Mouse (Mus musculus) NIH3T3 (cell line): ENCODE results near the gene Cd47.
"Not testable (repeated sequence)": the region's sequence is repeated elsewhere in the genome, so short reads cannot be mapped to it uniquely, and the experiment has no call there.

Source experiments
- DNase-seq: peaks from one replicate; pipeline ENCODE4 v3.0.0-alpha.2; 2012; ENCODE audit warnings: low read depth

Cd47 gene

DNA sequence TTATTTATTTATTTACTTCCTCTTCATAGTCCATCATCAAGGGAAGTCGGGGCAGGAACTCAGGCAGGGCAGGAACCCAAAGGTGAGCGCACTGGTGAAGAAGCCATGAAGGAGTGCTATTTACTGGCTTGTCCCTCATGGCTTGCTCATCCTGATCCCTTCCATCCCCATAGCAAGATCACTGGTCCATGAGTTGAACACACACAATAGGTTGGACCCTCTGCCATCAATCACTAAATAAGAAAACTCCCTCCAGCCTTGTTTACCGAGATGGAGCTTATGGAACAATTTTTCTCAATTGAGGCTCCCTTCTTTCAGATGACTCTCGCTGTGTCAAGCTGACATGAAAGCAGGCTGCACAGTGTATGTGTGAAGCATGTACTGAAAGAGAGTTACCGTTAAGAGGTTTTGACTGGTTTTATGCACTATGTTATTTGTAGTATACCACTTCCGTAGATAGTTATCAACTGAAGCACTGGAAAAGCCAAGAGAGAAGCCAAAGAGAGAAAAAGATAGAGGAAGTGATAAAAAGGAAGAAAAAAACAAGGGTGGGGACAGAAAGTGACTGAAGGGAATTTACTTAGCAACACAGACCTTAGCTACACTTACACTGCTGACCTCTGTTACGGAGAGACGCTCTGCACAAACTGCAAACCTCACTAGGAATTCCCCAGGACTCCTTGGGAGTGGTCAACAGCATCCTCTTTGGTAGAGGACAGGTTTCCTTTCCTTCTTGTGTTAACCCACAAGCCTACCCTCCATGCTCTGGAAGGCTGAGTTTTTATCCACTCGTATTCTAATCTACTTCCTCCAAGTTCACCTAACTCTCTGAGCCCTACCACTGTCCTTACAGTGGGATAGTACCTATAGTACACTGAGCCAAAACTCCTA lies 9.5 kb upstream of the Cd47 start:
- no peak for DNase-seq

DNA sequence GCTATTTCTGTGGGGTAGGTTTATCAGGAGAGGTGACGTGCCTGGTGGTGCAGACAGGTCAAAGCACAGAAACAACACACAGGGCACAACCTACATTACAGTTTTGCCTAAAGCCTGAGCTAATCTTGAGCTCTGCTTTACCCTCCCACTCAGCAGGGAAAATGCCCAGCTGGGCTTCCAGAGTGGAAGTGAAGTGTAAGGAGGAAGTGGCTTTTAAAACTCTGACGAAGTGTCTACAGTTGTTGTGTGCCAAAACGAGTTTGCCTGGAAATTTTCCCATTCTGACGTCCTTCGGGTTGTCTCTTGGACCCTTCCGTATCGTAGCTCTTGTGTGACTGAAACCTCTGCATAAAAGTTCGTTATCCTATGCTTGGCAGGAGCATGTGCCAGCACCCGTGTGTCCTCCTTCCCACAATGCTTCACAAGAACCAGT lies 7.9 kb upstream of the Cd47 start:
- DNase-seq = no peak

DNA sequence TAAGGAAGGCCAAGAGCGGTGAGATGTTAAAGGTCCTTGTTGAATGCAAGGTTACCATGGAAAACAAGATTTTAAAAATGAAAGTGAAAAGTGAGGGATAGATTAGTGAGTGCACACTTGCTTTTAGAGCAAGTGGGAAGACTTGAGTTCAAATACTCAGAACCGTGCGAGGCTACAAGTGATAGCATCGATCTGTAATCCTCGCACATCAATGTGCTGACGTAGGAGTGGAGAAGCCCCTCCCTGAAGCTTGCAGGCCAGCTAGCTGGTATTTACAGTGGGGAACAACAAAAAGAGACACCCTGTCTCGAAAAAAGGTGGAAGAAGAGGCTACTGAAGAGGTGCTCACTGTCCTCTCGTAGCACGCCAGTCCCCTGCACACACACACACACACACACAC lies 6.7 kb upstream of the Cd47 start:
- no peak for DNase-seq

DNA sequence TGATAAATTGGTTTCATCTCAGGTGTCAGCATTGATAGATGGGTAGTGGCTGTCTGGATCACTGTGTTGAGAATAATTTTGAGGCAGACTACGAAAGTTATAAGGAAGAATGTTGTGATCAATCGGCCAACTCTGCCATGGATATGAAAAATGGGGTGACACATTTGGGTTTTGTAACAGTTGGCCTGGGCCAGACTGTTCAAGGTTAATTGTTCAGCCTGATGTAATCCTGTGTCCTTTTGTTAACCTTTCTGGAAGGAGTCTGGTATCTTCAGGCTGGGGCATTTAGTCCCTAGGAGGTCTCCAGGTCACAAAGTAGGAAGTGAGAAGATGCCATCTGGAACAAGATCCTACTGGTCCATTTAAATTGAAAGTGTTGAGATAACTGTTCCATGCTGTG lies 4.1 kb upstream of the Cd47 start:
- DNase-seq = no peak

DNA sequence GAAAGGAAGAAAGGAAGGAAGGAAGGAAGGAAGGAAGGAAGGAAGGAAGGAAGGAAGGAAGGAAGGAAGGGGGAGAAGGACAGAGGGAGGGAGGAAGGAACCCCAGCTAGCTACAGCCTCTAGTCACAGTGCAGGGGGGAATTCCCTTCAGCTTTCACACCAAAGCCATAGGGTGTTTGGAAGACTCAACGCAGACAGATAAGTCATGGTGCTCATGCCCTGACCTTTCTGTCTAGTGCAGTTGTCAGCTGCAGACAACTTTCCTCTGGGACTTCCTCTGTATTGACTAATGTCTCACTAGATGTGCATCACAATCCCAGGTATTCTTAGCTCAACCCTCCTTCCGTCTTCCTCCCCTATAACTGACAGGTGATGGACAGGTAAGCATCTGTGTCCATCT lies 3.4 kb upstream of the Cd47 start:
- no peak for DNase-seq

DNA sequence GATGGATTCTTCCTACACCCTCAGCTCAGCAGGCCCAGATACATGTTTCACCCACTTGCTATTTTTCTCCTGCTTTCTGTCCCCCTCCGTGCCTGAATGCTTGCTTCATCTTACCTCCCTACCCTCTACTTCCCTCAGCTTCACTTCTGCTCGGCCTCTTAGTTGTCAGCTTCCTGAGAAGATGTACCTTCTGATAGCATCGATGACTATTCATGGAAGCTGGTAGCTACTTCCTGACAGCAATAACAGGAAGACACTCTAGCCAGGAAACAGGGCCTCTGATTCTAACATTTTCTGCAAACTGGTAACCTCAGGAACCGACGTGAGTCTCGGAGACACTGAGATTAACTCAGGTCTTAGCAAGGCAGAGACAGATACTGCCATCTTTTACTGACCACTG lies 1.5 kb upstream of the Cd47 start:
- no peak for DNase-seq

DNA sequence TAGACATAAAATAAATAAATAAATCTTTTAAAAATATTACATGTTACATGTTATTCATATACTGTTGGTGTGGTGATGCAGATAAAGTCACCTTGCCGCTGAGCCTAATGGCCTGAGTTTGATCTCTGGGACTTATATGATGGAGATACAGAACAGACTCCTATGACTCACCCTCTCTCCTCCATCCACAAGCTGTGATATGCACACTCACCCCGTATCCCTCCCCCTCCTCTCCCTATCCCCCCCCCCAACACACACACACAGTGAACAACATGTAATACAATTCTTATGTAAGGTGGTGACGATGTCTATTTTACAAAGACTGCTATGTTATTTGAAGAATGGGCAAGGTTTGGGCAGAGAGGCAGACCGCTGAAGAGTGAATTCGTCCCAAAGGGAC lies 663 bp downstream of the Cd47 start:
- no peak for DNase-seq

DNA sequence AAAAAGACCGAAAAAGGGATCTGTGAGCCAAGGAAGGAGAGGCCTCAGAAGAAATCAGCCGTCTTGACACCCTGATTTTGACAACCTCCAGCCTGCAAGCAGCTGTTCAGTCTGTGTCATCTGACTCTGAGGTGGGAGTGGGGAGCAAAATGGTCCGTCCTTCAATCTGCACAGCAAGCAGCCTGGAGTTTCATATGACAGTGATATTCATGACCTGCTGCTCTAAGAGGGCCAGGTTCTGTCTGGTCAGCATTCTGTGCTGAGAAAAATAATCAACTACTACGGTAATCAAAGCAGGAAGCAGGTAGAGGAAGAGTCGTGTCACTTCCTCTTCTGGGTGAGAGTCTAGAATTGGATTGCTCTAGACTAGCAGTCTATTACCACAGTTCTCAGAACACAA lies 1.1 kb downstream of the Cd47 start:
- no peak for DNase-seq

DNA sequence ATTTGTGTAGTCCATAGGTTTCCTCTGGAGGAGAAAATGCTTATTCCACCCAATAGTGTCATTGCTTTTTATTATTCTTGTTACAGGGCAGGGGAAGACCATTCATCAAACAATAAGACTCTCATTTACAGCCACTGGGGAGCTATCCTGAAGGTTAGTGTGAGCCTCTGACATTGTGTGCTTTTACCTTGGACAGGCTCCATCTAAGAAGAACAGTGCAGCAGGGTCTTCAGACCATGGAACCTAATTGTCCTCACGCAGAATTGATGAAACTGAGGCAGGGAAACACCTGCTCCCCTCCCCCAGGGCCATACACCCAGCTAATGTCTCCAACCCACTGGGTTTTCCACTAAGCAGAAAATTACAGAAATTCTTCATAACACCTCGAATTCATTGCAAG lies 2.7 kb downstream of the Cd47 start:
- DNase-seq = no peak

DNA sequence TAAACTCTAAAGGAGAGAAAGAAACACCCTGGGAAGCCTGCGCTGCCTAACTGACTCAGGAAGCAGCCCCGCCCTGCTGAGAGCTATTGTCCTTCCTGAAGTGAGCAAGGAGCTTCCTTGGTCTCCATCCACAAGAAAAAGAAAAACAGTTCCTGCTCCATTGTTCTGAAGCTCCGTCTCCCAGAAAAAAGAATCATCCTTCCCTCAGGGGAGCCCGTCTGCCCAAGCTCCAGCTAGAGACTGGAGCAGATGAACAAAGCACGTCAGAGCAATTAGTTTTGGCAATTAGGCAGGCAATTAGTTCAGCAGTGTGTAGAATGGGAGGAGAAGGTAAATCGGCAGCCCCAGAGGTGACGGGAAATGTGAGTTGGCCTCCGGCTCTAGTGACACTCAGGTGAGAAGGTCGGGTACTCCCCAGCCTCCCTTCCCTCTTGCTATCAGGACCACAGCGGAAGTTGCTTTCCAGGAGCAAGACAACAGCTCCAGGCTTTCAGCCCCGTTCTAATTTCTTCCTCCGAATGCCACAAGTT lies 3.7 kb downstream of the Cd47 start:
- DNase-seq = no peak

DNA sequence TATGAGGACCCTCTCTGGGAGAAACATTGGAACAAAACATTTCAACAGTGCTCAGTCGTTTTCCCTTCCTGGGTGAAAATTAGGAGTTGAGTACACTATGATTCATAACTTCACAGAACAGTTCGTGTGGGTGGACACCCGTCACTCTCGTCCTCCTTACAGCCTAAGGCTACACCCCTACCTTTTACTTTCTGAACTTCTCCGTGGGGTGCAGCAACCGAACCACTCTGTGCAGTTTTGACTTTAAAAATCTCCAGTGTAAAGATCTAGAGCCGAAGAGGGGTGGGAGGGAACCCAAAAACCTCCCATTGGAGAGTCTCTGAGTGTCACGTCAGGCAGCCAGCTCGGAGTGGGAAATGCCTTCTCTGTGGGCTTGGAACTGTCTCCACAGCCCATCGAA lies 6.6 kb downstream of the Cd47 start:
- no peak for DNase-seq

DNA sequence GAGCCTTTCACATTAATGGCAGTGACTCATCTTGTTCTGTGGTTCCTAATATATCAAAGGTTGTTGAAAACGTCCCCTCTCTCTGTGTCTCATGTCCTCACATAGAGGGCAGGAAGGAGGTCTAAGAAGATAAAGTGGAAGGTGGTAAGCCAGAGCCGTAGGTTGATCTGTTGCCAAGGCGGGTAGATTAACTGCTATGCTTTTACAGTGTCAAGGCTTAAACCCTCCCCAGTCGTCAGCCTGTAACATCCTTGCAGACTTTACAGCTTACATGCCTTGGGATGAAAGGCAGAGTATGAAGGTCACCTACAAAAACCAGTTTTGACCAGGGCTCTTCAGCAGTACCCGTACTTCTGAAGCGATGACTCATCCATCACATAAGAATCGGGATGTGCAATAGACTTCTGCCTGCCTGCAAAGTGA lies 7.1 kb downstream of the Cd47 start:
- DNase-seq = peak; percentile 5

DNA sequence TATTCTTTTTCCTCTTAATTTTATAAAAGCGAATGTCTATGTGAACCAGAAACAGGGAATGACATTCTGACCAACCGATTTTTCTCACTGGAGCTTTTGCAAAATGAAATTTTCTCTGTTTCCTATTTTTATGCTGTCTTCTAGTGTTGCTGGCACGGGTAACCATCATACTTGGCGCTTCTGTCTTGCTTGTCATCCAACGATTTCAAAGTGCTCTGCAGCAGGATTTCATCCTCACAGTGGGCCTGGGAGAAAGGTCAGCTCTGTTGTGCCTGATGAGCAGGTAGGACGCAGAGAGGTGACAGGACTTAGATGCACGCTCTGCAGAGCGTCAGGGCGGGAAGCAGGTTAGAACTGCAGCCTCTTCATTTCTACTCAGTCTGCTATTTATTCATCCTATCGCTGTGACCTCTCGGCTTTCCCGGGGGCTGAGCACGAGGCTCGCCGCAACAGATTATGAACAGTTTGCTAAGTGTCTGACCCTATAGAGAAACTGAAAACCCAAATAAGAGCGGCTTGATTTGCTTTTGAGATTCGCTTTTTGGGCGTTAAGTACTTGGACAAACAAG lies 7.6 kb downstream of the Cd47 start:
- DNase-seq = no peak

DNA sequence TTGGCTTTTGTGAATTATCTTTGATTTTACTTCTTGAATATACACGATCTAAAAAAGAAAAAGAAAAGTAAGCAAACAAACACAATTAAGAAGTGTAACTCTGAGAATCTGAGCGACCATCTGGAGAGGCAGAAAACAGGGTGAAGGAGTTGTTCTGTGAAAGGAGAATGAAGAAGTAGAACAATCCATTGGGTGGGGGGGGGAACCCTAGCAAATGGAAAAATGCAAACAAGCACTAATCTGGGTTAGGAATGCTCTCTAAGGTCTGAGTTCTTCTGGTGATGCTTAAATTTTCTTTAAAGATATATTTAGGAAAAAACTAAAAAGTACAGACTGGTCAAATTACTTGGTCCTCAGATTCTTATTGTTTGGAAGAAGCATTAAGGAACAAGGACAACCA lies 11.6 kb downstream of the Cd47 start:
- DNase-seq = no peak

DNA sequence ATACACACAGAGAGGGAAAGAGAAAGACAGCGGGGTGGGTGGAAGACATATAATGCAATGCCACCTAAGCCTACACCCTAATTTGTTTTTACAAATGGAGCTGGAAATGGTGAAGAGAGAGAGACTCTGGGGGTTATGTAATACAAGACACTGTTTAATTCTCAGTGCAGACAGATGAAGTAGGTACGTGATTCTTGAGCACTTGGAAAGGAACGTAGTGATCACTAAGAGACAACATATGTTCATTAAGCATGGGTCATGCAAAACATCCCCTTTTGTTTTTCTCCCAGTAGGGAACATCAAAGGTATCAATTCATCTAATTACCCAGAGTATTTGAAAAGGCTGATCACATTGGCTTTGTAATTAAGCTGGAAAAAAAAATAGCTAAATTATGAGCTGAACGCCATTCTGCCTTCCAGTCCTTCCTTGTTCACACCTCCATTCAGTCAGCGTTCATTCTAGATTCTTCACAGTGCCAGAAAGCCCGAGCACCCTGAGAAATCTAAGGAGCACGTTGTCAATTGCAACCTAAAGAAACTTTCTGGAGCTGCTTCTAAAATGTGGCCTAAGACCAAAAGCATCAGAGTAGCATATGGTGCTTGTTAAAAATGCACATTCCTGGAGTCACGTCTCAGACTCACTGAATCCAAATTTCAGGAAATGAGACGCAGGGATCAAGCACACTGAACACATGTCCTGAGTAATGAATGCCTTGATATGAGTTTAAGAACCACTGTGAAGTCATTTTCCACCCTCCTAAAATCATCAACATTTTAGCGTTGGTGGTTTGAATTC lies 12.7 kb downstream of the Cd47 start:
- peak; percentile 71 for DNase-seq

DNA sequence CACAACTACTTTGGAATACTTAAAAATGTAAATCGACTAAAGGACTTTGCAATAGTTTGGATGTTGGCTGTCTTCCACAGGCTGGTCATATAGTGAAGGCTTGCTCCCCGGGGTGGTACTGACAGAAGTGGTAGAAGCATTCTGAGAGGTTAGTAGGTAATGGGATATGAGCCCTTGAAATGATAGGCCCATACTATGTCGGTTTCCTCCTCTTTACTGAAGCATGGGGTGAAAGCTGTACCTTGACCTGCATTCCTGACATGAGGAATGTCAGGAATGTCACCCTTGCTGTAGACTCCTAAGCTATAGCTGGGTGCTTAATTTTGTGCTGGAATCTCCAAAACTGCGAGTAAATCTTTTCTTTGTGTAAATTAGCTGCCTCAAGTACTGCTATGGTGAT lies 14.1 kb downstream of the Cd47 start:
- DNase-seq = peak; percentile 5

DNA sequence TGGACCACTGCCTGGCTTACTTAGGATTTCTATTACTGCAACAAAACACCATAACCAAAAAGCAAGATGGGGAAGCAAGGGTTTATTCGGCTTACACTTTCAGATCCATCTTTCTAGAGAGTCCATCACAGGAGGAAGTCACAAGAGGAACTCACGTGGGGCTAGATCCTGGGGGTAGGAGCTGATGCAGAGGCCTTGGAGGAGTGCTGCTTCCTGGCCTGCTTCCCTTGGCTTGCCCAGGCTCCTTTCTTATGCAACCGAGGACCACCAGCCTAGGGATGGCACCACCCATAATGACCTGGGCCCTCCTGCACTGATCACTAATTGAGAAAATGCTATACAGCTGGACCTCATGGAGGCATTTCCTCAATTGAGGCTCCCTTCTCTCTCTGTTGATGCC lies 16.6 kb downstream of the Cd47 start:
- DNase-seq = no peak

DNA sequence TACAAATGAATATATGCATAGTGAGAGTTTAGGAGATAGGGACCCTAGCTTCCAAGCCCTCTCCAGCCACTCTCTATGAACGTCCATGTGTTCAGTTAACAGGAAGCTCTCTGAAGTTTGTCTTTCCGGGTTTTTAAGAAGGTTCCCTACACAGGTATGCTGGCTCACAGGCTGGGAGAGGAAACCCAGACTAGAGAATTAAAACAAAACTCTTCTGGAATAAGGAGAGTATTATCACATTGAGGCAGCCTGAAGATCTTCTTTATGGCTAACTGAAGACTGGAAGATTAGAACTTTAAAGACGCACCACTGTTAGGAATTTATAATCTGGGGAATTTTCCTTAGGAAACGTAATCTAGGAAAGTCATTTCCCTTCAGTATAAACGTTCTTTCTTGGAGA lies 17.8 kb downstream of the Cd47 start:
- no peak for DNase-seq

DNA sequence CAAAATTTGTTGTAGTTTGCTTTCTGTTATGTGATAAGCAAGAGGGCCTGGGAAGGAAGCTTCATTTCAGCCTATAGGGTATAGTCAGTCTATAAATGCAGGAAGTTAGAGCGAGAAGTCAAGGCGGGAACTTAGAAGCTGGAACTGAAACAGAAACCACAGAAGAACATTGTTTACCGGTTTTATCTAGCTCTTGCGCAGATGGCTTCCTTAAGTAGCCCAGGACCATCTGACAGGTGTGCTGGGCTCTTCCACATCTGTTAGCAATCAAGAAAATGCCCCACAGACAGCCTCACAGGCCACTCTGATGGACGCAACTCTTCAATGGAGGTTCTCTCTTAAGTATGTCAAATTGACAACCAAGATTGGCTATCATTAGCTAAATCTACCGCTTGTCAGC lies 18.3 kb downstream of the Cd47 start:
- no peak for DNase-seq

DNA sequence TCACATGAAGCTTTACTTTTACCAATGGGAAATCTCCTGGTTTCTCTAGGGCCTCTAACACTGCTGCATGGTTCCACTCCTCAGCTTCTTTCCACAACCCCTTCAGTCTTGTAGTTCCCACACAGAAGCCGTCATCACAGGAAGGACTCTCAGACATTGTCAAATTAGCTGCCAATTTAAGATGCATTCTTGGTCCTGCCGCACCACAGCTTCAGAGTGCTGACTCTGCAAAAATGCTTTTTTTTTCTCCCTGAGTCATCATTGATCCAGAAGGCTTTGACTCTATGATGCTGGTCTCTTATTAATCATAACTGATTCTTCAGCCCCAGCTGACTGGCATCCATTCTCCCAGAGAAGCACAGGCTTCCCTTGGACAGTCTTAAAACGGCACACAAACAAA lies 19.2 kb downstream of the Cd47 start:
- no peak for DNase-seq

DNA sequence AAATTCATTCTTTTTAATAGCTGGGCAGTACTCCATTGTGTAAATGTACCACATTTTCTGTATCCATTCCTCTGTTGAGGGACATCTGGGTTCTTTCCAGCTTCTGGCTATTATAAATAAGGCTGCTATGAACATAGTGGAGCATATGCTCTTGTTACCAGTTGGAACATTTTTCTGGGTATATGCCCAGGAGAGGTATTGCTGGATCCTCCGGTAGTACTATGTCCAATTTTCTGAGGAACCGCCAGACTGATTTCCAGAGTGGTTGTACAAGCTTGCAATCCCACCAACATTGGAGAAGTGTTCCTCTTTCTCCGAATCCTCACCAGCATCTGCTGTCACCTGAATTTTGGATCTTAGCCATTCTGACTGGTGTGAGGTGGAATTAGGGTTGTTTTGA lies 30.6 kb downstream of the Cd47 start:
- DNase-seq = not testable (repeated sequence)

DNA sequence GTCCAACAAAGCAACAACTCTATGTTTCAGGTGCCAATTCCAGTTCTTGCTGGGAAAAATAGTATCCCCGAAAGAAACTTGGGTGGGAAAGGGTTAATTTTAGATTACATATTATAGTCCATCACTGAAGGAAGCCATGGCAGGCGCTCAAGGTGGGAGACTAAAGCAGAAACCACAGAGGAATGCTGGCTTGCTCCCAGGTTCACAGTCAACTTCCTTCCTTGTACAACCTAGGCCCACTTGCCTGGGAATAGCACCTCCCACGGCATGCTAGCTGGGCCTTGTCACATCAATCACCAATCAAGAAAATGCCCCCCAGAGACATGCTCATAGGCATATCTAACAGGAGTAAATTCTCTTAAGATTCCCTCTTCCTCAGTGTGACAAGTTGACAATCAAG lies 32.0 kb downstream of the Cd47 start:
- DNase-seq = no peak
